Mouse (Mus musculus): ENCODE data around the gene B3galt4.

GRCm38 (mm10) chr17:33968927-33969326 lies 17.6 kb upstream of the B3galt4 start:
- no peak for TF ChIP-seq E2F4 (IDR thresholded peaks at IDR 0.05; ENCODE audit: borderline replicate concordance, low read depth, low read length)
- TF ChIP-seq ZNF384 (IDR thresholded peaks at IDR 0.05; ENCODE audit: low read depth, low read length): no peak
- no peak for TF ChIP-seq GABPA (IDR thresholded peaks at IDR 0.05; ENCODE audit: low read depth, low read length)
- TF ChIP-seq KAT2A (conservative IDR thresholded peaks at IDR 0.05; ENCODE audit: low read depth, low read length): no peak
- TF ChIP-seq POLR2A (IDR thresholded peaks at IDR 0.05; ENCODE audit: control insufficient read depth in 1 of 2, insufficient read depth in 1 of 2, low read depth in 1 of 2, low read length in 2 of 2, poor library complexity in 1 of 2): no peak
- TF ChIP-seq TAL1 (IDR thresholded peaks at IDR 0.05; ENCODE audit: low read length): no peak
- no peak for TF ChIP-seq ETS1 (IDR thresholded peaks at IDR 0.05; ENCODE audit: low read depth, low read length)
- no peak for TF ChIP-seq UBTF (IDR thresholded peaks at IDR 0.05; ENCODE audit: borderline replicate concordance, insufficient read depth, low read depth, low read length)
- TF ChIP-seq CTCF (IDR thresholded peaks at IDR 0.05 in 2 of 3, conservative IDR thresholded peaks at IDR 0.05 in 1 of 3; ENCODE audit: control insufficient read depth in 1 of 3, insufficient read depth in 1 of 3, low read depth in 2 of 3, low read length in 3 of 3, poor library complexity in 1 of 3, severe bottlenecking in 1 of 3): peak; percentile 3 to 52 (median 32); a peak in 5 of 6 replicates
- no peak for TF ChIP-seq EP300 (IDR thresholded peaks at IDR 0.05; ENCODE audit: low read depth in 1 of 2, low read length in 2 of 2)
- peak; percentile 85 for TF ChIP-seq USF1 (IDR thresholded peaks at IDR 0.05; ENCODE audit: low read depth, low read length)
- no peak for TF ChIP-seq ZMIZ1 (IDR thresholded peaks at IDR 0.05; ENCODE audit: low read depth, low read length)
- 0 out of 2 replicates have a peak, but pooled peaks have one; percentile 37 for TF ChIP-seq MYC (IDR thresholded peaks at IDR 0.05; ENCODE audit: low read depth, low read length)
- no peak for TF ChIP-seq MAFK (IDR thresholded peaks at IDR 0.05; ENCODE audit: borderline replicate concordance, low read depth, low read length)
